Mouse (Mus musculus) stomach, postnatal 0 days (tissue): ENCODE data around the gene Vmn2r67.

ENCODE experiments used
- CTCF ChIP-seq: IDR thresholded peaks from 2 replicates; pipeline ENCODE4 v1.5.1; 2016; ENCODE audit warnings: antibody characterized with exemption, low read depth, mild to moderate bottlenecking, moderate library complexity
- EP300 ChIP-seq: optimal IDR thresholded peaks from 2 replicates; pipeline ENCODE3; 2016; ENCODE audit warnings: antibody characterized with exemption

GRCm38 (mm10) chr7:85155898-85156297, at the start of gene Vmn2r67:
- no peak for TF ChIP-seq CTCF
- no peak for TF ChIP-seq EP300
